Mouse (Mus musculus) left cerebral cortex, adult 18-20 months (tissue): ENCODE measurements around the gene Ecm2. TPM values are rescaled to one million over a fixed set of nuclear protein-coding genes. Genes with fewer than 3 reads are reported as not detected.
A peak's percentile ranks its signal among the peaks of the same experiment; 100 is the strongest.

Experiments used
- DNase-seq, 2 experiments: peaks; one replicate each; pipeline ENCODE4 v3.0.0; 2021 to 2022; ENCODE audit warnings: low spot score in 2 of 2, mixed read lengths in 1 of 2
- long read RNA-seq, 2 experiments: library from polyadenylated mRNA; stranded (forward); transcript quantifications; one replicate each; pipeline ENCODE4 v2.0.0; 2021
- total RNA-seq, 2 experiments: library from RNA; stranded (reverse); gene quantifications; 2 replicates each; pipeline ENCODE4 v1.2.3; 2021

Gene Ecm2
- total RNA-seq, result 1 to 10 TPM; 2.8 to 3.1 TPM
- long read RNA-seq, experiment 1, transcript Ecm2-201 (10 exons, 3,596 nt), result major isoform, 7 of 10 reads
- long read RNA-seq, experiment 1, partial matches to known transcripts, result 2 of 10 reads
- long read RNA-seq, experiment 1, other reads (novel, unspliced or antisense), result 1 of 10 reads
- long read RNA-seq, experiment 2, partial matches to known transcripts, result 0 of 3 reads
- long read RNA-seq, experiment 2, other reads (novel, unspliced or antisense), result 0 of 3 reads

GRCm38 (mm10) chr13:49504510-49504909, at the start of gene Ecm2:
Gene Ecm2 (plus strand): TSS chr13:49504810.
- no peak for DNase-seq

GRCm38 (mm10) chr13:49460276-49460675, 44.3 kb upstream of the Ecm2 start:
- no peak for DNase-seq

DNA sequence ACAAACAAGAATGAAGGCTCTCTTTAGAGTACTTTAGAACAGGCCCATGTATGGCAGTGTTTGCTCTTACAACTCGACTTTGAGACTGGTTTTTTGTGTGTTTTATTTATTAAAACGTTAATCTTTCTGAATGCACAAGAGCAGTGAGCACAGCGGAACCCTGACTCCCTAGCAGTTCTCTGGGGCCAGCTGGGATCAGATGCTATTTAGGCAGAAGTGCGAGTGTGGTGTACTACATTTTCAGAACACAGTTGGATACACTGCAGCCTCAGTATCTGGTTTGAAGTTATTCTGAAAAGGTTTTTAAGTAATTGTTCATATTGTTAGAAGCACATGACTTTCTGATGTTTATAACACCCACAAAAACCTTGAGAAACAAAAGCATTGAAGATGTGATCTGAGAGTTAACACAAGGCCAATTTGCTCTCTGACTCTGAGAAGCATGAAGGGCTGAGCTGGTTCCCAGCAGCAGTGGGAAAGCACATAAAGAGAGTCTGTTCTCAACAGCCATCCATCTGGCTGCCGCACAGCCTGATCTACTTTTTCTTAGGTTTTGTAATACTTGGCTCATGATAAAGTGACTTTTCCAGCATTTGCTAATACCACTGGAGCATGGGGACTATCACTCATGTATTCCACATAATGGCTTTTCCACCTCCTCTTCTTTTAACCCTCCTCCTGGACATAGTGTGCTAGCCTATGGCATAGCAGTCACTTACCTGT, 43.8 kb upstream of the Ecm2 start:
- no peak for DNase-seq

GRCm38 (mm10) chr13:49461458-49462132, 43.0 kb upstream of the Ecm2 start:
- DNase-seq, result no peak

DNA sequence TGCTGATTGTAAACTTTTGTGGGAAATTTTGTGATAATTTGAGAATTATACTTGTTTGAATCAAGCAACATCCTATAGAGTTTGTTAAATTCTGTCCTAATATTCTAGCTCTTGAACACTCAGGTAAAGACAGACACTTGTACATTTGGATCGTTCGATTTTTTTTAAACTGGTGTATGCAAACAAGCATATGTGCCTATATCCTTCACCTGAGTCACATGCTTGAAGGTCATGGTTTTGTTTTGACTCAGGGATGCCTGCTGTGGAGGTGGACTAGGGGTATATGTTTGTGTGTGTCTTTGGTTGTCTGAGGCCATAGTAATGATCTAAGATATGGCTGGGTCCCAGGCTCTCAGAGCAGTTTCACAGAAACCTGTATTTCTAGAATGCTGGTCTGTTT, 41.7 kb upstream of the Ecm2 start:
- DNase-seq, result no peak

GRCm38 (mm10) chr13:49465875-49466274, 38.7 kb upstream of the Ecm2 start:
- no peak for DNase-seq

- DNase-seq, result no peak
Measured at GRCm38 (mm10) chr13:49466393-49467075, 38.1 kb upstream of the Ecm2 start.

- DNase-seq, result no peak
Measured at GRCm38 (mm10) chr13:49467585-49467984, 37.0 kb upstream of the Ecm2 start.

DNA sequence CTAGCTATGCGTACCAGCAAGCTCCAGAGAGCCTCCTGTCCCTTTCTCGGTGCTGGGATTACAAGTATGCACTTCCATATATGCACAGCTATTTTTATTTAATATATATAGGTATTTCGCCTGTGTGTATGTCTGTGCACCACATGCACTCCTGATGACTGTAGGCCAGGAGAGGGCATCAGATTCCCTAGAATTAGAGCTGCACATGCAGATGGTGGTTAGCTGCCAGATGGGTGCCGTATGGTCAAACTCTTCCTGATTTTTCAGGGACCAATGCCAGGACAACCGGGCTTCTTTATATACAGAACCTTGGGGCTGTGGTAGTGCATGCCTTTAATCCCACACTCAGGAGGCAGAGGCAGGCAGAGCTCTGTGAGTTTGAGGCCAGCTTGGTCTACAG, 35.6 kb upstream of the Ecm2 start:
- DNase-seq, result no peak

- no peak for DNase-seq
Measured at GRCm38 (mm10) chr13:49470319-49470718, 34.3 kb upstream of the Ecm2 start.

DNA sequence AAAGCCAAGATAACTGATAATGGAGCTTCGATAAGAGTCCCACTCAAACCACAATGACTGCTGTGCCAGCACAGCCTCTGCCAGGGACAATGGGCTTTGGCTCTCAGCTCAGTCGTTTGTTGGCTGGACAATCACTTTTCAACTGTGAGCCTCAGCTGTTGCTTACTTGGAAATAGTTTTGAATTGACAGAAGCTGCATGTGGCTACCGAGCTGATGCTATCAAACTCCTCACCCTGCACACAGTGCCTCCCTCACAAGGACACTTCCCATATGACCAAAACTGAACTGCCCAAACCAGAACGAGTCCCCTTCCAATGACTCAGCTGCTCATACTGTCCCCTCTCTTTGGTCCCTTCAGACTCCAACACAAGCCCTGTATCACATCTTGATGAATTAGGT, 33.8 kb upstream of the Ecm2 start:
- DNase-seq, result no peak

- no peak for DNase-seq
Measured at GRCm38 (mm10) chr13:49471981-49472675, 32.5 kb upstream of the Ecm2 start.

GRCm38 (mm10) chr13:49472676-49473005, 32.0 kb upstream of the Ecm2 start:
- DNase-seq, result no peak

DNA sequence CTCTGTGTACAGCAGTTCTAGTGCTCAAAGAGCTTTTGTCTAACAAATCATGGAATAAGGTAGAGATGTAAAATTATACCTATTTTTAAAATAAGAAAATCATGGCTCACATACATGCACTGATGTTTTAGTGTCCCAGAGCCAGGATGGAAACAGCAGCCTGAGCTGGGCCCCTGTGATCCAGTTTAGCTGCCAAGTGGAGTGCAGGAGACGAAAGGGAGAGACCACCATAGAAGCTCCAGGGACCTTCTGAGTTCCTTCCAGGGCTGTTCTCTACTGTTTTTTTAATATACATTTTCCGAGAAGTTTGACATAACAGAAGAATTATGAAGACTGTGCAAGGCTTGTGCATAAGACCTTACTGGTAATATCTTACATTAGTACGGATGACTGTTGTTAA, 26.7 kb upstream of the Ecm2 start:
- DNase-seq, result no peak

DNA sequence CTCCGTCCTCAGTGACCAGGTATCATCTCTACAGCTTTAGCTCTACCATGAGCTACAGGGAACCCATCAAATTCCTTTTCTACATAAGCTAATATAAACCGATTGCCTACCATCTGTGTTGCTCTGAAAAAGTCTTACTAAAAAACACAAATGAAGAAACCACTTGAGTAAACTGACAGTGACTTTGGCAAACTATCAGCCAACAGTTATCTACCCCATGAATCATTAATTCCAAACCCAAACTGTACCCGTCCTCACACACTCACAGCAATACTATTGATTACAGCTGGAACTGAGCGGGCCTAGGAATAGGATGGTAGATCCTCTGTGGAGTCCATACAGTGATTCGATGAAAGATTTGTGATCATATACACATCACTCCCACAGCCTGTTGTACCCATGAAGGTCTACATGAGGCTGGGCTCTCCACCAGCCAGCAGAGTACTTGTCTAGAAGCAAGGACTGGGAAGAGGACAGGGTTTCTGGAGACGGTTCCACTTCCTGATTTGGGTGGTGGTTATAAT, 25.7 kb upstream of the Ecm2 start:
- no peak for DNase-seq

DNA sequence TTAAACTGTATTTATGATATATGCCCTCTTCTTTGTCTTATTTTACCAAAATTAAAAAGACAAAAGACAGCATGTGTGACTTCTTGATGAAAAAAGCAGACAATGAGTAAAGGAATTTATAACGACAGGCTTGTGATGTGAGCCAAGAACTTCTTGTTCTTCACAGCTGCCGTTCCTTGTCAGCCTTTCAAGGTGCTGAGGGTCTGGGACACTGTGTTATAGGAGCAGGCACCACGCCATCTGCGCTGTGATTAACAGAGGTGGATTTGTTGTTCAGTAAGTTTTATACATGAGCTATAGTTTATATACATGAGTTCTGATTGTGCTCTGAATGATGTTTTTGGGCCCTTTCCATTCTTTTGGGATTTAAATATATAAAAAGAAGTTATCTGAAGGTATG, 25.2 kb upstream of the Ecm2 start:
- DNase-seq, result no peak

DNA sequence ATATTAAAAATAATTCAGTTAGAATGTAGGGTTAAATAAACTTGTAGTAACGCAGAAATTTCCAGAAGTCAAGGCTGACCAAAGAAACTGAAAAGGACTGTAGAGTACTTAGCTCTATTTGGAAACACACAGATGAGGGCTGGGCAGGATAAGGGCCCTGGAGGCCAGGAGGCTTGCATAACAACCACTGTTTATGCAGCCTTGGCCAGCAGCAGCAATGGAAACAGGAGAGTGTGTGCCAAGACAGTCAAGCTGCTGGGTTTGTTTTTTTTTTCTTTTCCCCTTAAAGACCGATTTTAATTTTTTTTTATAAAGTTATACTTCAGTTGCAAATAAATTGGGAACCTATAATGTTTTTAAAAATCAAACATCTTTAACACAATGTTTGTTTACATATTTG, 24.6 kb upstream of the Ecm2 start:
- peak in 1 of 2 experiments; percentile 30 for DNase-seq

DNA sequence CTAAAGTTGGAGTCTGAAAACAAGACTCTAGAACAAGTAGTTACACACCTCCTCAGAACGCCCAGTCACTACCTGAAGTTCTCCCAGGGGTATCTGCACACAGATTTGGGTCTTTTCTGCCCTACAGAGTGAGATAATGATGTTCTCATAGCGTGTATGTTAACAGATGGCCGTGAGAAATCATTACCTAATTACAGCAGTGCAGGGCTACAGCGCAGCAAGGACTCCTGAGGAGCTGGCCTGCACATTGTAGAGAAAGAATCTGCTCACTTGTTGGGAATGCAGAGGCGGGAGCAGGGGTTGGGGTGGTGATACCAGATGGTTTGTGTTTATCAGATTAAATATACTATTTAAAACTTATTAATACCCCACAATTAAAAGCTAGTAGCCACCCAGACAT, 24.1 kb upstream of the Ecm2 start:
- DNase-seq, result no peak

GRCm38 (mm10) chr13:49485388-49485787, 19.2 kb upstream of the Ecm2 start:
- DNase-seq, result no peak

DNA sequence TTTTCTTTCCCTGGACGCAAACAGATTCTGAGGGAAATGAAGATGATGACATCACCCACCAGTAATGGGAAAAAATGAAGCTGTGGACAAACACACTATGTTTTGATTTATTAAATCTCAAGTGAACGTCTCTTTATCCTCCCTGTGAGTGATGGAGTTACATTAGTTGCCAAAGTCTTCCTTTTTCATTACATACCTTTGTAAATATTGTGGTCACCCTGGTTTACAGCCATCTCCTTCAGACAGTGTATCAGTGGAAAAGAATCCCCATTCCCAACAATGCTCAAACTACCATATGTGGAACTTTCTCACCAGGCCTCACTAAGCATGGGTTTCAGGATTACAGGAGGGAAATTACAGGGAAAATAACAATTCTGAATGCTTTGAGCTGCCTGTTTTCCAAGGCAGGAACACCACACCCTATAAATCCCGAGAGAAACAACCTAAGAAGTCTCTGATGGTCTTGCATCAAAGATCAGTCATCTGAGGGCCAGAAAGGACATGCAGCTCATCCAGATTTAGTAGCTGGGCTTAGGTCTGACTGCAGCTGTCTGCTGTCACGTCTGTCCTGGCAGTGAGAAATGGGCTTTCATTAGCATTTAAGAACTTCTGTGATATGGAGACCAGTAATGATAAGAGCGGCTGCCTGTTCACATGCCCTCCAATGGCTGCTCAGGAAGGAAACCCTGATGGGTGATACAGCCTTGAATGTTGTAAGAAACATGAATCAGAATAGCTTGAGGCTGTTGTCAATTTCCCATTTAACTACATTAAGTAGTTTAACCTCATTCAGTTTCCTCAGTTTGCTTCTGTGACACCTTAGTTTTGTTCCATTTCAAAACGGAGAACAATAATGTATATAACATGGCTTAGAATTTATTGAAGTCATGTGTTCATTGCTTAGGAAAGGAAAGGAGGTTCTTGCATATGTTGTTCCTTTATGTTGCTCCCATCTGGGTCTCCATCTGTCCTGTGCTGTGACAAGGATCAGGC, 11.9 kb upstream of the Ecm2 start, which contains the start of gene Tes3-ps:
Gene Tes3-ps, plus strand, starts transcription at position 943 of the 993 bp plus-strand sequence.
- no peak for DNase-seq
